Mouse (Mus musculus) heart, adult 2 months (tissue): ENCODE measurements around the gene Ppp1r14a.

ENCODE experiments used
- CTCF ChIP-seq: fragments of 200-600 bp; IDR thresholded peaks from 2 replicates; pipeline ENCODE4 v1.8.1; 2022; ENCODE audit warnings: antibody characterized with exemption, mild to moderate bottlenecking, moderate library complexity
- EP300 ChIP-seq: fragments of 200-500 bp; IDR thresholded peaks from 2 replicates; pipeline ENCODE4 v1.6.1; 2011; ENCODE audit warnings: low read depth, low read length, control low read depth; ENCODE audit not compliant: insufficient read depth
- POLR2A ChIP-seq: fragments of 200-500 bp; IDR thresholded peaks from 2 replicates; pipeline ENCODE4 v1.6.1; 2011; ENCODE audit warnings: mild to moderate bottlenecking, low read depth, low read length, control low read depth; ENCODE audit not compliant: insufficient read depth

- no peak for TF ChIP-seq EP300
- TF ChIP-seq CTCF, result no peak
- no peak for TF ChIP-seq POLR2A
These were observed 16.3 kb downstream of the Ppp1r14a start for GRCm38 (mm10) chr7:29305263-29305988.
